Mouse (Mus musculus) forelimb bud, embryonic 11.5 days (tissue): ENCODE data around the gene Myo1f.
"Not testable (repeated sequence)": the region's sequence is repeated elsewhere in the genome, so short reads cannot be mapped to it uniquely, and the experiment has no call there.

Experiments
- DNase-seq: peaks from one replicate; pipeline ENCODE4 v3.0.0-alpha.2; 2012; ENCODE audit warnings: low read depth, low spot score

The Myo1f gene

GRCm38 (mm10) chr17:33584061-33584460, 28.6 kb downstream of the Myo1f start:
- no peak for DNase-seq

GRCm38 (mm10) chr17:33586011-33586410, 30.5 kb downstream of the Myo1f start:
- no peak for DNase-seq

- DNase-seq = no peak
These were observed 41.8 kb downstream of the Myo1f start for GRCm38 (mm10) chr17:33597271-33597670.

- DNase-seq = no peak
These were observed 43.0 kb downstream of the Myo1f start for GRCm38 (mm10) chr17:33598506-33598905.

- DNase-seq = no peak
These were observed 44.4 kb downstream of the Myo1f start for GRCm38 (mm10) chr17:33599836-33600475.

GRCm38 (mm10) chr17:33600831-33601230, 45.3 kb downstream of the Myo1f start:
- no peak for DNase-seq

- DNase-seq = no peak
These were observed 46.4 kb downstream of the Myo1f start for GRCm38 (mm10) chr17:33601947-33602346.

GRCm38 (mm10) chr17:33607273-33607672, 51.8 kb downstream of the Myo1f start:
- DNase-seq = no peak

GRCm38 (mm10) chr17:33610548-33610947, 55.0 kb downstream of the Myo1f start:
- DNase-seq = no peak

GRCm38 (mm10) chr17:33613726-33614125, 58.2 kb downstream of the Myo1f start:
- not testable (repeated sequence) for DNase-seq

- DNase-seq = no peak
These were observed 71.8 kb downstream of the Myo1f start for GRCm38 (mm10) chr17:33627281-33627680.

- DNase-seq = peak; percentile 92
These were observed 73.3 kb downstream of the Myo1f start, which contains the start of gene Zfp414 for GRCm38 (mm10) chr17:33628621-33629486. Gene Zfp414, plus strand, starts transcription at chr17:33629090.

GRCm38 (mm10) chr17:33629487-33630125, 74.1 kb downstream of the Myo1f start:
- no peak for DNase-seq

GRCm38 (mm10) chr17:33630171-33630895, 74.8 kb downstream of the Myo1f start:
- no peak for DNase-seq

GRCm38 (mm10) chr17:33631236-33631635, 75.7 kb downstream of the Myo1f start:
- DNase-seq = no peak

GRCm38 (mm10) chr17:33631796-33632195, 76.3 kb downstream of the Myo1f start:
- DNase-seq = no peak

GRCm38 (mm10) chr17:33637038-33637437, 81.5 kb downstream of the Myo1f start:
- DNase-seq = no peak

GRCm38 (mm10) chr17:33637516-33638276, 82.2 kb downstream of the Myo1f start, which contains the start of gene Pram1:
Gene Pram1, plus strand, starts transcription at chr17:33638056.
- no peak for DNase-seq

GRCm38 (mm10) chr17:33639743-33640142, 84.2 kb downstream of the Myo1f start:
- no peak for DNase-seq

GRCm38 (mm10) chr17:33644068-33644467, 88.6 kb downstream of the Myo1f start:
- no peak for DNase-seq

- DNase-seq = no peak
These were observed 89.6 kb downstream of the Myo1f start for GRCm38 (mm10) chr17:33645073-33645472.
